In genomic region chr5:64206875-64207274, GRCm38 (mm10) we compare ENCODE assay signal across 19 mouse cellular contexts.
"Had no signal": no experiment of that assay in that cellular context is flagged by ENCODE, and none has a peak within 500 bp of the region (broad histone marks: within the 10 kb centered on the region; RNA-seq: fewer than 3 reads in every experiment).

No protein-coding gene starts in this region.

- H3K4me1 ChIP-seq: hindbrain, embryonic 12.5 days; intestine, embryonic 15.5 days; limb, embryonic 12.5 days; liver, embryonic 13.5 days had no signal

- H3K36me3 ChIP-seq: hindbrain, embryonic 10.5 days; hindbrain, embryonic 12.5 days; intestine, embryonic 15.5 days; limb, embryonic 10.5 days; limb, embryonic 12.5 days; liver, embryonic 13.5 days; liver, embryonic 15.5 days had no signal

- H3K9me3 ChIP-seq: hindbrain, embryonic 10.5 days; hindbrain, embryonic 12.5 days; intestine, embryonic 15.5 days; limb, embryonic 10.5 days; limb, embryonic 12.5 days; liver, embryonic 13.5 days; liver, embryonic 15.5 days had no signal

- H3K9ac ChIP-seq: hindbrain, embryonic 12.5 days; hindbrain, embryonic 14.5 days; intestine, embryonic 15.5 days; limb, embryonic 12.5 days; liver, embryonic 13.5 days; liver, embryonic 15.5 days had no signal

- H3K4me3 ChIP-seq: hindbrain, embryonic 10.5 days; hindbrain, embryonic 12.5 days; intestine, embryonic 15.5 days; layer of hippocampus, adult 2 months; left cerebral cortex, adult 2 months; limb, embryonic 10.5 days; limb, embryonic 12.5 days; liver, embryonic 13.5 days; liver, embryonic 15.5 days had no signal

- H3K27me3 ChIP-seq: hindbrain, embryonic 12.5 days; intestine, embryonic 15.5 days; limb, embryonic 12.5 days; liver, embryonic 13.5 days; liver, embryonic 15.5 days had no signal

- H3K27ac ChIP-seq: hindbrain, embryonic 10.5 days; hindbrain, embryonic 12.5 days; hindbrain, embryonic 14.5 days; intestine, embryonic 15.5 days; layer of hippocampus, adult 2 months; left cerebral cortex, adult 2 months; limb, embryonic 10.5 days; limb, embryonic 12.5 days; liver, embryonic 13.5 days; liver, embryonic 15.5 days had no signal

- DNase-seq: gastrocnemius, postnatal 14 days; heart, postnatal 10 days; heart, postnatal 4 days; kidney, postnatal 4 days; liver; liver, embryonic 13.5 days had no signal

- ATAC-seq: inflammation-experienced regulatory T-cells, adult 6 months; intestine, embryonic 15.5 days; intestine, postnatal 0 days had no signal

- H3K4me2 ChIP-seq: heart, embryonic 11.5 days; hindbrain, embryonic 12.5 days; hindbrain, embryonic 14.5 days; intestine, embryonic 15.5 days; limb, embryonic 12.5 days; liver, embryonic 11.5 days; liver, embryonic 13.5 days; liver, embryonic 15.5 days had no signal
